Mouse (Mus musculus): ENCODE measurements around the gene Fam149b. TPM values are rescaled to one million over a fixed set of nuclear protein-coding genes. Genes with fewer than 3 reads are reported as not detected.

Fam149b gene
- polyA plus RNA-seq, 1 experiment from 2014 or later: 27.5 TPM

- ATAC-seq (replicated peaks; ENCODE audit: insufficient number of reproducible peaks, low FRiP score, low TSS enrichment): no peak
- H3K27me3 ChIP-seq (ENCODE audit: control insufficient read depth, insufficient read depth, low read length): no peaks in the 10 kb centered on the region
- no peak overlapping the region for H3K9ac ChIP-seq (ENCODE audit: low read depth, low read length)
- H3K9me3 ChIP-seq (replicated peaks; ENCODE audit: control insufficient read depth, low read length): no peaks in the 10 kb centered on the region
- H3K4me3 ChIP-seq (ENCODE audit: low read depth, low read length): no peak overlapping the region
- H3K4me1 ChIP-seq (ENCODE audit: control insufficient read depth, insufficient read depth, low read length): no peaks in the 10 kb centered on the region
- peaks cover 8% of the 10 kb centered on the region for H3K36me3 ChIP-seq (ENCODE audit: control insufficient read depth, insufficient read depth, low read length)
- no peak overlapping the region for H3K4me2 ChIP-seq
- WGBS (ENCODE audit: insufficient replicate concordance): 75% methylated on average over 7 of the region's 7 CpGs
- no peak overlapping the region for H3K27ac ChIP-seq (ENCODE audit: low read depth, low read length)
Observed at GRCm38 (mm10) chr14:20340866-20341265, 7.1 kb upstream of the Fam149b start.

GRCm38 (mm10) chr14:20345885-20346284 lies 2.1 kb upstream of the Fam149b start:
- Histone ChIP-seq H3K36me3 (ENCODE audit: control insufficient read depth, insufficient read depth, low read length) (peaks cover 5% of the 10 kb centered on the region; the same call in 1 of the 2 replicates), H3K27ac (ENCODE audit: low read depth, low read length) (no peak overlapping the region), H3K4me3 (ENCODE audit: low read depth, low read length) (no peak overlapping the region), H3K27me3 (ENCODE audit: control insufficient read depth, insufficient read depth, low read length) (no peaks in the 10 kb centered on the region), H3K9ac (ENCODE audit: low read depth, low read length) (no peak overlapping the region), H3K9me3 (replicated peaks; ENCODE audit: control insufficient read depth, low read length) (no peaks in the 10 kb centered on the region), H3K4me2 (no peak overlapping the region), H3K4me1 (ENCODE audit: control insufficient read depth, insufficient read depth, low read length) (peaks cover 11% of the 10 kb centered on the region)
- no peak for ATAC-seq (replicated peaks; ENCODE audit: insufficient number of reproducible peaks, low FRiP score, low TSS enrichment)
- WGBS (ENCODE audit: insufficient replicate concordance): 92% methylated on average over 9 of the region's 9 CpGs

- Histone ChIP-seq H3K4me3 (ENCODE audit: low read depth, low read length) (peak overlapping the region; percentile 64), H3K4me1 (ENCODE audit: control insufficient read depth, insufficient read depth, low read length) (peaks cover 11% of the 10 kb centered on the region), H3K27me3 (ENCODE audit: control insufficient read depth, insufficient read depth, low read length) (no peaks in the 10 kb centered on the region), H3K36me3 (ENCODE audit: control insufficient read depth, insufficient read depth, low read length) (peaks cover 3% of the 10 kb centered on the region; the same call in 1 of the 2 replicates), H3K9ac (ENCODE audit: low read depth, low read length) (peak overlapping the region; percentile 87), H3K27ac (ENCODE audit: low read depth, low read length) (peak overlapping the region; percentile 88), H3K9me3 (replicated peaks; ENCODE audit: control insufficient read depth, low read length) (no peaks in the 10 kb centered on the region), H3K4me2 (peak overlapping the region; percentile 74)
- WGBS (ENCODE audit: insufficient replicate concordance): 4% methylated on average over 15 of the region's 15 CpGs
- ATAC-seq (replicated peaks; ENCODE audit: insufficient number of reproducible peaks, low FRiP score, low TSS enrichment): peak; percentile 58; the same call in 1 of the 2 replicates
Observed at GRCm38 (mm10) chr14:20347441-20347990, 446 bp upstream of the Fam149b start.

GRCm38 (mm10) chr14:20363230-20363629 lies 15.3 kb downstream of the Fam149b start:
- Histone ChIP-seq H3K27me3 (ENCODE audit: control insufficient read depth, insufficient read depth, low read length) (no peaks in the 10 kb centered on the region), H3K9me3 (replicated peaks; ENCODE audit: control insufficient read depth, low read length) (no peaks in the 10 kb centered on the region), H3K4me3 (ENCODE audit: low read depth, low read length) (no peak overlapping the region), H3K9ac (ENCODE audit: low read depth, low read length) (no peak overlapping the region), H3K36me3 (ENCODE audit: control insufficient read depth, insufficient read depth, low read length) (peaks cover 26% of the 10 kb centered on the region), H3K4me1 (ENCODE audit: control insufficient read depth, insufficient read depth, low read length) (no peaks in the 10 kb centered on the region), H3K27ac (ENCODE audit: low read depth, low read length) (no peak overlapping the region), H3K4me2 (no peak overlapping the region)
- no peak for ATAC-seq (replicated peaks; ENCODE audit: insufficient number of reproducible peaks, low FRiP score, low TSS enrichment)
- WGBS (ENCODE audit: insufficient replicate concordance): 89% methylated on average over 4 of the region's 4 CpGs

- 89% methylated on average over 3 of the region's 3 CpGs for WGBS (ENCODE audit: insufficient replicate concordance)
- no peak for ATAC-seq (replicated peaks; ENCODE audit: insufficient number of reproducible peaks, low FRiP score, low TSS enrichment)
Observed at GRCm38 (mm10) chr14:20368271-20368670, 20.3 kb downstream of the Fam149b start.

GRCm38 (mm10) chr14:20370798-20371197 lies 22.8 kb downstream of the Fam149b start:
- H3K27me3 ChIP-seq (ENCODE audit: control insufficient read depth, insufficient read depth, low read length): no peaks in the 10 kb centered on the region
- H3K4me3 ChIP-seq (ENCODE audit: low read depth, low read length): no peak overlapping the region
- peaks cover 8% of the 10 kb centered on the region; the same call in 1 of the 2 replicates for H3K36me3 ChIP-seq (ENCODE audit: control insufficient read depth, insufficient read depth, low read length)
- no peak overlapping the region for H3K9ac ChIP-seq (ENCODE audit: low read depth, low read length)
- WGBS (ENCODE audit: insufficient replicate concordance): 79% methylated on average over 7 of the region's 7 CpGs
- no peak overlapping the region for H3K27ac ChIP-seq (ENCODE audit: low read depth, low read length)
- no peak for ATAC-seq (replicated peaks; ENCODE audit: insufficient number of reproducible peaks, low FRiP score, low TSS enrichment)
- H3K4me2 ChIP-seq: no peak overlapping the region
- no peaks in the 10 kb centered on the region for H3K4me1 ChIP-seq (ENCODE audit: control insufficient read depth, insufficient read depth, low read length)
- H3K9me3 ChIP-seq (replicated peaks; ENCODE audit: control insufficient read depth, low read length): no peaks in the 10 kb centered on the region

More at GRCm38 (mm10) chr14:20368271-20368670, 20.3 kb downstream of the Fam149b start:
- Histone ChIP-seq H3K36me3 (ENCODE audit: control insufficient read depth, insufficient read depth, low read length) (peaks cover 6% of the 10 kb centered on the region), H3K9me3 (replicated peaks; ENCODE audit: control insufficient read depth, low read length) (no peaks in the 10 kb centered on the region), H3K4me2 (no peak overlapping the region), H3K9ac (ENCODE audit: low read depth, low read length) (no peak overlapping the region), H3K27me3 (ENCODE audit: control insufficient read depth, insufficient read depth, low read length) (no peaks in the 10 kb centered on the region), H3K27ac (ENCODE audit: low read depth, low read length) (no peak overlapping the region), H3K4me3 (ENCODE audit: low read depth, low read length) (no peak overlapping the region), H3K4me1 (ENCODE audit: control insufficient read depth, insufficient read depth, low read length) (no peaks in the 10 kb centered on the region)

- Histone ChIP-seq H3K4me3 (ENCODE audit: low read depth, low read length) (no peak overlapping the region), H3K36me3 (ENCODE audit: control insufficient read depth, insufficient read depth, low read length) (peaks cover 12% of the 10 kb centered on the region), H3K27ac (ENCODE audit: low read depth, low read length) (no peak overlapping the region), H3K4me2 (no peak overlapping the region), H3K4me1 (ENCODE audit: control insufficient read depth, insufficient read depth, low read length) (peaks cover 4% of the 10 kb centered on the region; the same call in 1 of the 2 replicates), H3K27me3 (ENCODE audit: control insufficient read depth, insufficient read depth, low read length) (no peaks in the 10 kb centered on the region), H3K9ac (ENCODE audit: low read depth, low read length) (no peak overlapping the region), H3K9me3 (replicated peaks; ENCODE audit: control insufficient read depth, low read length) (no peaks in the 10 kb centered on the region)
- ATAC-seq (replicated peaks; ENCODE audit: insufficient number of reproducible peaks, low FRiP score, low TSS enrichment): no peak
- WGBS (ENCODE audit: insufficient replicate concordance): 81% methylated on average over 1 of the region's 1 CpGs
Observed at GRCm38 (mm10) chr14:20371854-20372253, 23.9 kb downstream of the Fam149b start.

- H3K9ac ChIP-seq (ENCODE audit: low read depth, low read length): no peak overlapping the region
- no peaks in the 10 kb centered on the region for H3K27me3 ChIP-seq (ENCODE audit: control insufficient read depth, insufficient read depth, low read length)
- H3K9me3 ChIP-seq (replicated peaks; ENCODE audit: control insufficient read depth, low read length): no peaks in the 10 kb centered on the region
- no peak overlapping the region for H3K4me2 ChIP-seq
- 51% methylated on average over 4 of the region's 4 CpGs for WGBS (ENCODE audit: insufficient replicate concordance)
- 0 out of 2 replicates have a peak overlapping the region, but pooled peaks have one; percentile 1 for H3K27ac ChIP-seq (ENCODE audit: low read depth, low read length)
- peak; percentile 73 for ATAC-seq (replicated peaks; ENCODE audit: insufficient number of reproducible peaks, low FRiP score, low TSS enrichment)
- peaks cover 10% of the 10 kb centered on the region for H3K36me3 ChIP-seq (ENCODE audit: control insufficient read depth, insufficient read depth, low read length)
- H3K4me1 ChIP-seq (ENCODE audit: control insufficient read depth, insufficient read depth, low read length): peaks cover 18% of the 10 kb centered on the region
- no peak overlapping the region for H3K4me3 ChIP-seq (ENCODE audit: low read depth, low read length)
Observed at GRCm38 (mm10) chr14:20377112-20377521, 29.2 kb downstream of the Fam149b start.
